Comparison of ENCODE assay signal across 10 mouse cellular contexts in genomic region chr11:108344759-108345158, GRCm38 (mm10). TPM values are rescaled to one million over a fixed set of nuclear protein-coding genes. Genes with fewer than 3 reads are reported as not detected.
A peak's percentile ranks its signal among the peaks of the same experiment; 100 is the strongest.
DNase-seq lines count a peak whose midpoint lies in the region; ATAC-seq and TF ChIP-seq lines count a peak whose summit lies in the region.
"Had no signal": no experiment of that assay in that cellular context is flagged by ENCODE, and none has a peak within 500 bp of the region (broad histone marks: within the 10 kb centered on the region; RNA-seq: fewer than 3 reads in every experiment).

No protein-coding gene starts in this region.

- no peaks in the 10 kb centered on the region for H3K27me3 ChIP-seq in lung, embryonic 14.5 days (ENCODE audit: insufficient read depth, low read length)
- peaks cover 13% of the 10 kb centered on the region for H3K27me3 ChIP-seq in forebrain, embryonic 13.5 days
- no peaks in the 10 kb centered on the region for H3K27me3 ChIP-seq in limb, embryonic 11.5 days (ENCODE audit: control insufficient read depth, insufficient read depth, low read length)
- peaks cover 14% of the 10 kb centered on the region for H3K27me3 ChIP-seq in neural tube, embryonic 13.5 days

- no peak for TF ChIP-seq CTCF in lung, embryonic 14.5 days (IDR thresholded peaks at IDR 0.05; ENCODE audit: low read depth)

- H3K9me3 ChIP-seq in lung, embryonic 14.5 days (ENCODE audit: low read depth, low read length): no peaks in the 10 kb centered on the region
- no peaks in the 10 kb centered on the region for H3K9me3 ChIP-seq in forebrain, embryonic 13.5 days (replicated peaks)
- no peaks in the 10 kb centered on the region for H3K9me3 ChIP-seq in limb, embryonic 11.5 days (ENCODE audit: control insufficient read depth, low read length)
- H3K9me3 ChIP-seq in neural tube, embryonic 13.5 days: no peaks in the 10 kb centered on the region

- H3K36me3 ChIP-seq in lung, embryonic 14.5 days (ENCODE audit: insufficient read depth): no peaks in the 10 kb centered on the region
- H3K36me3 ChIP-seq in forebrain, embryonic 13.5 days (ENCODE audit: poor library complexity, severe bottlenecking): no peaks in the 10 kb centered on the region
- no peaks in the 10 kb centered on the region for H3K36me3 ChIP-seq in limb, embryonic 11.5 days (ENCODE audit: control insufficient read depth, insufficient read depth, low read length)
- no peaks in the 10 kb centered on the region for H3K36me3 ChIP-seq in neural tube, embryonic 13.5 days

- peak overlapping the region; percentile 59 for H3K4me3 ChIP-seq in lung, embryonic 14.5 days (ENCODE audit: low read depth, low read length)
- H3K4me3 ChIP-seq in forebrain, embryonic 13.5 days: peak overlapping the region; percentile 75
- H3K4me3 ChIP-seq in limb, embryonic 11.5 days (ENCODE audit: low read depth, low read length): no peak overlapping the region
- H3K4me3 ChIP-seq in neural tube, embryonic 13.5 days: peak overlapping the region; percentile 74

- DNase-seq in lung, embryonic 14.5 days: no peak
- no peak for DNase-seq in lung, postnatal 10 days
- no peak for DNase-seq in limb, embryonic 11.5 days (ENCODE audit: low spot score)
- DNase-seq in c-Kit-positive CD71-positive TER-119-positive erythroid progenitor cells, embryonic 14.5 days (ENCODE audit: low spot score): no peak
- DNase-seq in T-cell, adult 2 months (ENCODE audit: low spot score): no peak
- no peak for DNase-seq in left cerebral cortex, adult 11 months (ENCODE audit: low spot score)
- DNase-seq: cerebellum, adult 11-12 months; right cerebral cortex, postnatal 4 days had no signal

- peaks cover 4% of the 10 kb centered on the region; the same call in 1 of the 2 replicates for H3K4me1 ChIP-seq in lung, embryonic 14.5 days (ENCODE audit: insufficient read depth)
- H3K4me1 ChIP-seq in forebrain, embryonic 13.5 days: peaks cover 32% of the 10 kb centered on the region
- no peaks in the 10 kb centered on the region; the same call in 1 of the 2 replicates for H3K4me1 ChIP-seq in limb, embryonic 11.5 days (ENCODE audit: control insufficient read depth, insufficient read depth, low read length)
- peaks cover 34% of the 10 kb centered on the region for H3K4me1 ChIP-seq in neural tube, embryonic 13.5 days (replicated peaks)

- WGBS in lung, embryonic 14.5 days: 65% methylated on average over 8 of the region's 8 CpGs
- 41% methylated on average over 8 of the region's 8 CpGs for WGBS in forebrain, embryonic 13.5 days
- WGBS in limb, embryonic 11.5 days: 60% methylated on average over 8 of the region's 8 CpGs
- WGBS in neural tube, embryonic 13.5 days: 41% methylated on average over 8 of the region's 8 CpGs

- no peak for ATAC-seq in lung, embryonic 14.5 days (ENCODE audit: insufficient read depth)
- ATAC-seq in forebrain, embryonic 13.5 days: no peak
- no peak for ATAC-seq in limb, embryonic 11.5 days (ENCODE audit: insufficient number of reproducible peaks, low FRiP score, low TSS enrichment, low read depth)
- ATAC-seq in neural tube, embryonic 13.5 days (ENCODE audit: low read depth): no peak

- H3K9ac ChIP-seq in lung, embryonic 14.5 days: peak overlapping the region; percentile 64; the same call in 1 of the 2 replicates
- peak overlapping the region; percentile 88 for H3K9ac ChIP-seq in forebrain, embryonic 13.5 days
- H3K9ac ChIP-seq in limb, embryonic 11.5 days (ENCODE audit: low read length): no peak overlapping the region
- H3K9ac ChIP-seq in neural tube, embryonic 13.5 days: peak overlapping the region; percentile 88

- no peak overlapping the region for H3K27ac ChIP-seq in lung, embryonic 14.5 days (ENCODE audit: low read depth)
- no peak overlapping the region for H3K27ac ChIP-seq in forebrain, embryonic 13.5 days
- H3K27ac ChIP-seq in limb, embryonic 11.5 days (replicated peaks; ENCODE audit: low read depth, low read length): no peak overlapping the region
- no peak overlapping the region for H3K27ac ChIP-seq in neural tube, embryonic 13.5 days (replicated peaks)

- peak overlapping the region; percentile 90 for H3K4me2 ChIP-seq in lung, embryonic 14.5 days
- peak overlapping the region; percentile 100 for H3K4me2 ChIP-seq in forebrain, embryonic 13.5 days
- H3K4me2 ChIP-seq in limb, embryonic 11.5 days (ENCODE audit: low read depth, severe bottlenecking): peak overlapping the region; percentile 89; the same call in 1 of the 2 replicates
- H3K4me2 ChIP-seq in neural tube, embryonic 13.5 days: peak overlapping the region; percentile 99

RNA-seq across cellular contexts. Expression of gene Prkca, which starts 1.0 kb away (rescaled TPM):
- 11.8 and 12.7 TPM in 2 replicates for polyA plus RNA-seq in lung, embryonic 14.5 days (2014; fragmentation: Nextera tagmentation; extraction: Ambion mirVana)
- polyA plus RNA-seq in forebrain, embryonic 13.5 days (2015; fragmentation: Nextera tagmentation; extraction: Ambion mirVana): 3.9 and 4.2 TPM in 2 replicates
- polyA plus RNA-seq in limb, embryonic 11.5 days (2014; fragmentation: Nextera tagmentation; extraction: Ambion mirVana): 6.3 and 8.0 TPM in 2 replicates
- polyA plus RNA-seq in neural tube, embryonic 13.5 days (2015; fragmentation: Nextera tagmentation; extraction: Ambion mirVana): 7.2 and 7.6 TPM in 2 replicates

RNA-seq across cellular contexts. Expression of gene Apoh, which starts 1.6 kb away (rescaled TPM):
- polyA plus RNA-seq in lung, embryonic 14.5 days (2014; fragmentation: Nextera tagmentation; extraction: Ambion mirVana): 0.30 TPM in 1 of 2 replicates, not detected in the other
- 0.37 and 1.6 TPM in 2 replicates for polyA plus RNA-seq in forebrain, embryonic 13.5 days (2015; fragmentation: Nextera tagmentation; extraction: Ambion mirVana)
- not detected in 2 replicates for polyA plus RNA-seq in limb, embryonic 11.5 days (2014; fragmentation: Nextera tagmentation; extraction: Ambion mirVana)
- polyA plus RNA-seq in neural tube, embryonic 13.5 days (2015; fragmentation: Nextera tagmentation; extraction: Ambion mirVana): 0.21 TPM in 1 of 2 replicates, not detected in the other
